Mouse (Mus musculus) heart, embryonic 11.5 days (tissue): ENCODE results near the gene Acadsb. TPM values are rescaled to one million over a fixed set of nuclear protein-coding genes. Genes with fewer than 3 reads are reported as not detected.

Experiments
- ATAC-seq: fragments of 200-750 bp; cut with Nextera tagmentation; replicated peaks from 2 replicates; pipeline ENCODE4 v1.8.0; 2017; ENCODE audit warnings: moderate library complexity; ENCODE audit not compliant: insufficient number of reproducible peaks, low FRiP score, low TSS enrichment
- H3K27ac ChIP-seq: fragments of 300-500 bp; sonication (generic); 2 replicates; pipeline ENCODE4 v1.5.1; 2014; ENCODE audit warnings: mild to moderate bottlenecking, low read depth, low read length
- H3K27me3 ChIP-seq: fragments of 300-500 bp; sonication (generic); 2 replicates; pipeline ENCODE4 v1.6.1; 2014; ENCODE audit warnings: mild to moderate bottlenecking, low read length, mixed read lengths; ENCODE audit not compliant: control insufficient read depth, insufficient read depth
- H3K36me3 ChIP-seq: fragments of 300-500 bp; sonication (generic); 2 replicates; pipeline ENCODE4 v1.6.1; 2014; ENCODE audit warnings: mild to moderate bottlenecking, low read length, moderate library complexity, mixed read lengths; ENCODE audit not compliant: control insufficient read depth, insufficient read depth
- H3K4me1 ChIP-seq: fragments of 300-500 bp; sonication (generic); 2 replicates; pipeline ENCODE4 v1.6.1; 2014; ENCODE audit warnings: low read length; ENCODE audit not compliant: control insufficient read depth, insufficient read depth
- H3K4me2 ChIP-seq: fragments of 300-500 bp; sonication (generic); 2 replicates; pipeline ENCODE4 v1.6.1; 2014; ENCODE audit warnings: mild to moderate bottlenecking, moderate library complexity
- H3K4me3 ChIP-seq: fragments of 300-500 bp; sonication (generic); 2 replicates; pipeline ENCODE4 v1.5.1; 2014; ENCODE audit warnings: low read depth, low read length
- H3K9ac ChIP-seq: fragments of 300-500 bp; sonication (generic); 2 replicates; pipeline ENCODE4 v1.6.1; 2014; ENCODE audit warnings: mild to moderate bottlenecking, low read depth, low read length, moderate library complexity
- H3K9me3 ChIP-seq: fragments of 300-500 bp; sonication (generic); replicated peaks from 2 replicates; pipeline ENCODE4 v1.6.1; 2016; ENCODE audit warnings: low read length; ENCODE audit not compliant: control insufficient read depth
- WGBS: fragments of 180-500 bp; shearing (Covaris S2); extraction: QIAGEN DNeasy Blood & Tissue Kit; methylation state at CpG from one replicate; pipeline ENCODE4 v1.1.7; 2014; ENCODE audit not compliant: insufficient replicate concordance; 5-methylcytosine and 5-hydroxymethylcytosine counted together
- polyA plus RNA-seq: library from polyadenylated mRNA; unstranded; fragments of >200 nt; fragmentation: Nextera tagmentation; extraction: Ambion mirVana; gene quantifications from 2 replicates; pipeline ENCODE4 v1.2.1, GENCODE M21; 2014

Acadsb gene
- polyA plus RNA-seq, 1 experiment from 2014 or later = 76.5 TPM

GRCm38 (mm10) chr7:131477140-131477539 lies 66.7 kb downstream of the Acadsb start:
- Histone ChIP-seq H3K4me2 (no peak overlapping the region), H3K4me3 (no peak overlapping the region), H3K9me3 (no peaks in the 10 kb centered on the region), H3K27me3 (no peaks in the 10 kb centered on the region), H3K4me1 (no peaks in the 10 kb centered on the region), H3K9ac (no peak overlapping the region), H3K27ac (no peak overlapping the region), H3K36me3 (no peaks in the 10 kb centered on the region)
- ATAC-seq = no peak
- 41% methylated on average over 8 of the region's 8 CpGs for WGBS

- H3K36me3 ChIP-seq = no peaks in the 10 kb centered on the region
- WGBS = 88% methylated on average over 5 of the region's 5 CpGs
- H3K9me3 ChIP-seq = no peaks in the 10 kb centered on the region
- no peak overlapping the region for H3K27ac ChIP-seq
- H3K4me2 ChIP-seq = no peak overlapping the region
- H3K4me1 ChIP-seq = no peaks in the 10 kb centered on the region
- no peaks in the 10 kb centered on the region for H3K27me3 ChIP-seq
- no peak overlapping the region for H3K4me3 ChIP-seq
- no peak overlapping the region for H3K9ac ChIP-seq
- no peak for ATAC-seq
These were observed 68.0 kb downstream of the Acadsb start for GRCm38 (mm10) chr7:131478403-131478802.

Other genes starting within 250 kb of the Acadsb start
- 0.10 and 0.44 TPM in 2 replicates for gene 5430419D17Rik, start 236.2 kb upstream of the Acadsb start, polyA plus RNA-seq
- 0.64 and 1.1 TPM in 2 replicates for gene Cuzd1, start 88.3 kb upstream of the Acadsb start, polyA plus RNA-seq
- not detected in 2 replicates for gene Fam24b, start 81.1 kb upstream of the Acadsb start, polyA plus RNA-seq
- gene Fam24a, start 76.7 kb upstream of the Acadsb start, polyA plus RNA-seq = not detected in 2 replicates
- gene 2310057M21Rik, start 47.8 kb upstream of the Acadsb start, polyA plus RNA-seq = 18.5 and 25.9 TPM in 2 replicates
- 74.5 and 94.3 TPM in 2 replicates for gene Pstk, start 39.5 kb upstream of the Acadsb start, polyA plus RNA-seq
- gene Ikzf5, start 80 bp upstream of the Acadsb start, polyA plus RNA-seq = 15.1 TPM in 2 replicates
- not detected in 2 replicates for gene Hmx3, start 132.3 kb downstream of the Acadsb start, polyA plus RNA-seq
- not detected in 2 replicates for gene Hmx2, start 138.2 kb downstream of the Acadsb start, polyA plus RNA-seq
- 147 and 148 TPM in 2 replicates for gene Bub3, start 149.6 kb downstream of the Acadsb start, polyA plus RNA-seq